ENCODE assay signal across 7 mouse cellular contexts in the genomic region with DNA sequence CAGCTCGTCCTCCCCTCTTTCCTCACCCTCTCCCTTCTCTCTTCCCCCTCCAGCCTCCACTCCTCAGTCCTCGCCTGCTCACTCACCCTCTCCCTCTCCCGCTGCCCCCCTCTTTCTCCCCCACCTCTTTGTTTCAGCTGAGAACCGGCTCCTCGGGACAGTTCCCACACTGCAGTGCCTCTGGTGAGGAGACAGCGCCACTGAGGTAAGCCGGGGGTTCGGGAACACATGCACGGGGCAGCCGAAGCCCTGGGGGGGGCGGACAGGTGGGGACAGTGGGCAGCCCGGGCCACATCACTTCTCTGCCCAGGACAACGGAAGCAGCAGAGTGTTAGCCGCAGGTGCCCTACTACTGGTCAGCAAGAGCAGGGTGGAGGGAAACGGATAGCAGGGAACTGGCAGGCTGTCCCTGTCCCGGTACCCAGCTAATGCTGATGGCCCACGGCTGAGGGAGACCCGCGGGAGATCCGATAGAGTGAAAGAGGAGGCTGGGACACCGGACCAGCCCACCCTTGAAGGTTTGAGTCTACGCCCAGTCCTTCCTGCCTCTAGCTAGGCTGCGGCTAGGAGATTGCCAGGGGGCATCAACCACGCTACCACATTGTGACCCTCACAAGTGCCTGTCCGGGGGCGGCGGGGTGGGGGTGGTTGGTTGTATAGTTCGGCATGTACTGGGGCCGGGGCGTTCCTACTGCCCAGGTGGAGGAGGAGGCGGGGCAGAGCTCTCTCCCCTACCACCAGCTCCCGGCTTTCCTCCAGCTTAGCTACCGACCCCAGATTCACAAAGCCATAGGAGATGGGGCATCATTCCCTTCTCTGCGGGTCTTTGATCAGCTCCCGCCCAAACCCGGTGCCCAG. TPM values are rescaled to one million over a fixed set of nuclear protein-coding genes. Genes with fewer than 3 reads are reported as not detected.
DNase-seq lines count a peak whose midpoint lies in the region; ATAC-seq and TF ChIP-seq lines count a peak whose summit lies in the region.

No protein-coding gene starts in this region.

- H3K4me1 ChIP-seq in lung, postnatal 0 days (ENCODE audit: insufficient read depth, low read depth, low read length): no peaks in the 10 kb centered on the region; the same call in 1 of the 2 replicates
- H3K4me1 ChIP-seq in forebrain, embryonic 16.5 days (replicated peaks; ENCODE audit: control insufficient read depth, insufficient read depth, low read length): peaks cover 38% of the 10 kb centered on the region
- 0 out of 2 replicates have a peak, but pooled peaks cover 8% of the 10 kb centered on the region for H3K4me1 ChIP-seq in liver, postnatal 0 days (ENCODE audit: insufficient read depth)

- DNase-seq in lung, postnatal 0 days (ENCODE audit: low spot score): peak; percentile 8
- DNase-seq in lung, postnatal 36 days: no peak
- no peak for DNase-seq in liver, postnatal 0 days
- no peak for DNase-seq in thymus, postnatal 25 days
- DNase-seq in thymus, postnatal 0 days (ENCODE audit: low spot score): no peak
- no peak for DNase-seq in testis, postnatal 10 days (ENCODE audit: low spot score)

- no peaks in the 10 kb centered on the region for H3K9me3 ChIP-seq in lung, postnatal 0 days (ENCODE audit: low read length)
- H3K9me3 ChIP-seq in forebrain, embryonic 16.5 days (ENCODE audit: control insufficient read depth, low read length): no peaks in the 10 kb centered on the region
- no peaks in the 10 kb centered on the region for H3K9me3 ChIP-seq in liver, postnatal 0 days (ENCODE audit: low read length)

- peaks cover 18% of the 10 kb centered on the region for H3K27me3 ChIP-seq in lung, postnatal 0 days (replicated peaks; ENCODE audit: insufficient read depth, low read length)
- H3K27me3 ChIP-seq in forebrain, embryonic 16.5 days (replicated peaks; ENCODE audit: control insufficient read depth, insufficient read depth, low read length): peaks cover 26% of the 10 kb centered on the region
- peaks cover 32% of the 10 kb centered on the region for H3K27me3 ChIP-seq in liver, postnatal 0 days (ENCODE audit: insufficient read depth, low read length)

- peak overlapping the region; percentile 19 for H3K4me3 ChIP-seq in lung, postnatal 0 days (ENCODE audit: low read depth, low read length)
- peak overlapping the region; percentile 49 for H3K4me3 ChIP-seq in forebrain, embryonic 16.5 days (replicated peaks; ENCODE audit: low read length)
- H3K4me3 ChIP-seq in liver, postnatal 0 days (ENCODE audit: low read depth, low read length): peak overlapping the region; percentile 25

- no peak overlapping the region for H3K27ac ChIP-seq in lung, postnatal 0 days (ENCODE audit: low read length)
- H3K27ac ChIP-seq in forebrain, embryonic 16.5 days (ENCODE audit: low read length): peak overlapping the region; percentile 65
- H3K27ac ChIP-seq in liver, postnatal 0 days (ENCODE audit: low read depth): no peak overlapping the region

- H3K36me3 ChIP-seq in lung, postnatal 0 days (ENCODE audit: insufficient read depth, low read length): no peaks in the 10 kb centered on the region
- H3K36me3 ChIP-seq in forebrain, embryonic 16.5 days (ENCODE audit: control insufficient read depth, insufficient read depth): no peaks in the 10 kb centered on the region
- no peaks in the 10 kb centered on the region for H3K36me3 ChIP-seq in liver, postnatal 0 days (replicated peaks; ENCODE audit: insufficient read depth, low read length)

- WGBS in lung, postnatal 0 days: 2% methylated on average over 34 of the region's 36 CpGs
- under 1% methylated on average over 36 of the region's 36 CpGs for WGBS in forebrain, embryonic 16.5 days
- WGBS in liver, postnatal 0 days (ENCODE audit: insufficient replicate concordance): under 1% methylated on average over 35 of the region's 36 CpGs

- H3K4me2 ChIP-seq in lung, postnatal 0 days (replicated peaks; ENCODE audit: low read depth, low read length): peak overlapping the region; percentile 47
- H3K4me2 ChIP-seq in forebrain, embryonic 16.5 days (ENCODE audit: low read length): peak overlapping the region; percentile 50
- H3K4me2 ChIP-seq in liver, postnatal 0 days (ENCODE audit: low read depth, low read length): peak overlapping the region; percentile 48

- peak; percentile 38 for ATAC-seq in lung, postnatal 0 days
- ATAC-seq in forebrain, embryonic 16.5 days: peak; percentile 71
- ATAC-seq in liver, postnatal 0 days: no peak

- TF ChIP-seq EP300 in lung, postnatal 0 days (IDR thresholded peaks at IDR 0.05): no peak
- TF ChIP-seq EP300 in liver, postnatal 0 days (IDR thresholded peaks at IDR 0.05; ENCODE audit: low read depth): no peak

- TF ChIP-seq CTCF in lung, postnatal 0 days (IDR thresholded peaks at IDR 0.05): no peak
- TF ChIP-seq CTCF in liver, postnatal 0 days (IDR thresholded peaks at IDR 0.05; ENCODE audit: low read depth): no peak

- no peak overlapping the region for H3K9ac ChIP-seq in lung, postnatal 0 days (replicated peaks; ENCODE audit: low read depth)
- peak overlapping the region; percentile 80 for H3K9ac ChIP-seq in forebrain, embryonic 16.5 days (replicated peaks; ENCODE audit: low read depth, low read length)
- no peak overlapping the region for H3K9ac ChIP-seq in liver, postnatal 0 days (replicated peaks)

RNA-seq across cellular contexts. Expression of a gene that starts 9.2 kb away (rescaled TPM):
- 0.67 and 0.71 TPM in 2 replicates for polyA plus RNA-seq in lung, postnatal 0 days (2015; fragmentation: Nextera tagmentation; extraction: Ambion mirVana)
- 2.2 and 3.0 TPM in 2 replicates for polyA plus RNA-seq in forebrain, embryonic 16.5 days (2015; fragmentation: Nextera tagmentation; extraction: Ambion mirVana)
- polyA plus RNA-seq in liver, postnatal 0 days (2015; fragmentation: Nextera tagmentation; extraction: Ambion mirVana): 41.4 and 46.5 TPM in 2 replicates
- 3.8 and 4.3 TPM in 2 replicates for polyA plus RNA-seq in thymus, postnatal 0 days (2015; fragmentation: Nextera tagmentation; extraction: Ambion mirVana)

RNA-seq across cellular contexts. Expression of a gene that starts 22.0 kb away (rescaled TPM):
- polyA plus RNA-seq in lung, postnatal 0 days (2015; fragmentation: Nextera tagmentation; extraction: Ambion mirVana): 11.3 and 13.2 TPM in 2 replicates
- polyA plus RNA-seq in forebrain, embryonic 16.5 days (2015; fragmentation: Nextera tagmentation; extraction: Ambion mirVana): 37.3 and 41.6 TPM in 2 replicates
- polyA plus RNA-seq in liver, postnatal 0 days (2015; fragmentation: Nextera tagmentation; extraction: Ambion mirVana): 5.3 and 5.7 TPM in 2 replicates
- polyA plus RNA-seq in thymus, postnatal 0 days (2015; fragmentation: Nextera tagmentation; extraction: Ambion mirVana): 19.1 and 20.5 TPM in 2 replicates

RNA-seq across cellular contexts. Expression of a gene that starts 50.8 kb away (rescaled TPM):
- polyA plus RNA-seq in lung, postnatal 0 days (2015; fragmentation: Nextera tagmentation; extraction: Ambion mirVana): 33.4 and 37.2 TPM in 2 replicates
- 14.0 and 14.7 TPM in 2 replicates for polyA plus RNA-seq in forebrain, embryonic 16.5 days (2015; fragmentation: Nextera tagmentation; extraction: Ambion mirVana)
- 11.0 and 11.1 TPM in 2 replicates for polyA plus RNA-seq in liver, postnatal 0 days (2015; fragmentation: Nextera tagmentation; extraction: Ambion mirVana)
- polyA plus RNA-seq in thymus, postnatal 0 days (2015; fragmentation: Nextera tagmentation; extraction: Ambion mirVana): 21.0 and 21.4 TPM in 2 replicates

RNA-seq across cellular contexts. Expression of a gene that starts 52.2 kb away (rescaled TPM):
- polyA plus RNA-seq in lung, postnatal 0 days (2015; fragmentation: Nextera tagmentation; extraction: Ambion mirVana): 0.81 and 0.93 TPM in 2 replicates
- 0.70 and 1.1 TPM in 2 replicates for polyA plus RNA-seq in forebrain, embryonic 16.5 days (2015; fragmentation: Nextera tagmentation; extraction: Ambion mirVana)
- polyA plus RNA-seq in liver, postnatal 0 days (2015; fragmentation: Nextera tagmentation; extraction: Ambion mirVana): not detected in 2 replicates
- 0.34 and 1.1 TPM in 2 replicates for polyA plus RNA-seq in thymus, postnatal 0 days (2015; fragmentation: Nextera tagmentation; extraction: Ambion mirVana)

RNA-seq across cellular contexts. Expression of a gene that starts 54.1 kb away (rescaled TPM):
- 64.2 and 64.6 TPM in 2 replicates for polyA plus RNA-seq in lung, postnatal 0 days (2015; fragmentation: Nextera tagmentation; extraction: Ambion mirVana)
- polyA plus RNA-seq in forebrain, embryonic 16.5 days (2015; fragmentation: Nextera tagmentation; extraction: Ambion mirVana): 56.6 and 58.7 TPM in 2 replicates
- polyA plus RNA-seq in liver, postnatal 0 days (2015; fragmentation: Nextera tagmentation; extraction: Ambion mirVana): 22.4 and 23.0 TPM in 2 replicates
- polyA plus RNA-seq in thymus, postnatal 0 days (2015; fragmentation: Nextera tagmentation; extraction: Ambion mirVana): 138 and 141 TPM in 2 replicates
